8 mouse cellular contexts compared by ENCODE assay signal in the genomic region with DNA sequence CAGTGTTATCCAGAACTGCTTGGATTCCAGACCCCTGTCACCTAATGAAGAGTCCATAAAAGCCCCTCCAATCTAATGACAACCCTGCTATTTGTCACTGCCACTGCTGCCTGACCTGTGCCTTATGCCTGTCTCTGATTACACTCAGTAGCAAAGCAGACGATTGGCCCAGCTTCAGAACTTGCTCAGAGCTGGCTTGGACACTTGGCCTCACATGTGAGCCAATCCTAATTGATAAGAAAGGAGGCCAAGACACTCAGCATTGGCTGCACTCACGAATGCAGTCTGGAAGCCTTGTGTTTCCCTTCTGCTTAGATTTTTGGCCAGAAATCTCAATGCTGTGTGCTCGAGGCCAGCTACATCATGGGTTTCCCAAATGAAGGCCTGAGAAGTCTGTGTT. TPM values are rescaled to one million over a fixed set of nuclear protein-coding genes. Genes with fewer than 3 reads are reported as not detected.
DNase-seq lines count a peak whose midpoint lies in the region; ATAC-seq and TF ChIP-seq lines count a peak whose summit lies in the region.

No protein-coding gene starts in this region.

- no peaks in the 10 kb centered on the region for H3K36me3 ChIP-seq in hindbrain, postnatal 0 days (ENCODE audit: insufficient read depth, low read length)
- no peaks in the 10 kb centered on the region for H3K36me3 ChIP-seq in hindbrain, embryonic 12.5 days
- peaks cover 10% of the 10 kb centered on the region for H3K36me3 ChIP-seq in lung, embryonic 16.5 days (ENCODE audit: control insufficient read depth, insufficient read depth, low read length)

- no peak overlapping the region for H3K4me3 ChIP-seq in hindbrain, postnatal 0 days (ENCODE audit: low read length)
- H3K4me3 ChIP-seq in hindbrain, embryonic 12.5 days: no peak overlapping the region
- no peak overlapping the region for H3K4me3 ChIP-seq in lung, embryonic 16.5 days (ENCODE audit: low read length)

- H3K9me3 ChIP-seq in hindbrain, postnatal 0 days (ENCODE audit: low read length): 0 out of 2 replicates have a peak, but pooled peaks cover 2% of the 10 kb centered on the region
- 0 out of 2 replicates have a peak, but pooled peaks cover 6% of the 10 kb centered on the region for H3K9me3 ChIP-seq in hindbrain, embryonic 12.5 days (replicated peaks)
- peaks cover 8% of the 10 kb centered on the region; the same call in 1 of the 2 replicates for H3K9me3 ChIP-seq in lung, embryonic 16.5 days (ENCODE audit: control insufficient read depth, low read length)

- no peak for ATAC-seq in hindbrain, postnatal 0 days
- ATAC-seq in hindbrain, embryonic 12.5 days (ENCODE audit: low FRiP score): no peak
- ATAC-seq in lung, embryonic 16.5 days (ENCODE audit: low read depth): 0 out of 2 replicates have a peak, but pooled peaks have one; percentile 29
- no peak for ATAC-seq in frontal cortex, adult (ENCODE audit: low TSS enrichment)

- DNase-seq in hindbrain, postnatal 0 days (ENCODE audit: low spot score): peak; percentile 40
- peak; percentile 42 for DNase-seq in c-Kit-positive CD71-positive TER-119-positive erythroid progenitor cells, embryonic 14.5 days (ENCODE audit: low spot score)
- peak; percentile 78 for DNase-seq in heart, adult 8-10 months (ENCODE audit: low spot score)
- DNase-seq in embryo, embryonic 10 days (ENCODE audit: low spot score): no peak
- no peak for DNase-seq in testis, postnatal 14 days (ENCODE audit: low spot score)

- no peak overlapping the region for H3K9ac ChIP-seq in hindbrain, postnatal 0 days (replicated peaks; ENCODE audit: low read length)
- H3K9ac ChIP-seq in hindbrain, embryonic 12.5 days: no peak overlapping the region
- H3K9ac ChIP-seq in lung, embryonic 16.5 days (ENCODE audit: low read length): no peak overlapping the region

- WGBS in hindbrain, postnatal 0 days: 50% methylated on average over 3 of the region's 3 CpGs
- WGBS in hindbrain, embryonic 12.5 days: 67% methylated on average over 3 of the region's 3 CpGs
- WGBS in lung, embryonic 16.5 days: 23% methylated on average over 3 of the region's 3 CpGs

- no peak overlapping the region for H3K27ac ChIP-seq in hindbrain, postnatal 0 days
- H3K27ac ChIP-seq in hindbrain, embryonic 12.5 days: no peak overlapping the region
- H3K27ac ChIP-seq in lung, embryonic 16.5 days (ENCODE audit: low read length): no peak overlapping the region

- H3K4me2 ChIP-seq in hindbrain, postnatal 0 days (ENCODE audit: low read depth, low read length): no peak overlapping the region
- no peak overlapping the region for H3K4me2 ChIP-seq in hindbrain, embryonic 12.5 days (replicated peaks)
- H3K4me2 ChIP-seq in lung, embryonic 16.5 days (ENCODE audit: low read depth, low read length): no peak overlapping the region

- no peak for TF ChIP-seq CTCF in hindbrain, postnatal 0 days (IDR thresholded peaks at IDR 0.05; ENCODE audit: low read depth)

- no peaks in the 10 kb centered on the region for H3K4me1 ChIP-seq in hindbrain, postnatal 0 days (ENCODE audit: insufficient read depth, low read length)
- H3K4me1 ChIP-seq in hindbrain, embryonic 12.5 days: peaks cover 5% of the 10 kb centered on the region; the same call in 1 of the 2 replicates
- peaks cover 22% of the 10 kb centered on the region for H3K4me1 ChIP-seq in lung, embryonic 16.5 days (replicated peaks; ENCODE audit: control insufficient read depth, insufficient read depth, low read length)

- no peaks in the 10 kb centered on the region for H3K27me3 ChIP-seq in hindbrain, postnatal 0 days (ENCODE audit: insufficient read depth, low read length)
- H3K27me3 ChIP-seq in hindbrain, embryonic 12.5 days: no peaks in the 10 kb centered on the region
- H3K27me3 ChIP-seq in lung, embryonic 16.5 days (ENCODE audit: control insufficient read depth, insufficient read depth, low read depth, low read length): no peaks in the 10 kb centered on the region

RNA-seq across cellular contexts. Expression of gene Tgfbr1, which starts 57.5 kb away (rescaled TPM):
- total RNA-seq in hindbrain, postnatal 0 days (2014; rRNA removed): 24.7 and 33.1 TPM in 2 replicates
- polyA plus RNA-seq in hindbrain, postnatal 0 days (2015; fragmentation: Nextera tagmentation; extraction: Ambion mirVana): 13.0 and 14.0 TPM in 2 replicates
- 96.7 and 102 TPM in 2 replicates for polyA plus RNA-seq in hindbrain, embryonic 12.5 days (2016; fragmentation: Nextera tagmentation; extraction: Ambion mirVana)
- 10 to 100 TPM; 12.6 to 14.0 (median 13.2) TPM for total RNA-seq in heart, adult 8-10 months (2022)
- polyA plus RNA-seq in lung, embryonic 16.5 days (2015; fragmentation: Nextera tagmentation; extraction: Ambion mirVana): 25.9 and 27.7 TPM in 2 replicates

Comparison
In these comparisons a context has a peak if more than half of its experiments do, and no peak if none do; other contexts are left out.
1. DNase-seq: peak in hindbrain, postnatal 0 days (single experiment), c-Kit-positive CD71-positive TER-119-positive erythroid progenitor cells, embryonic 14.5 days (single experiment) and heart, adult 8-10 months (single experiment); none in embryo, embryonic 10 days (single experiment) and testis, postnatal 14 days (single experiment).